Mouse (Mus musculus) lung, postnatal 0 days (tissue): ENCODE measurements around the gene Ilf2.

Source experiments
- CTCF ChIP-seq: IDR thresholded peaks from 2 replicates; pipeline ENCODE4 v1.5.1; 2016; ENCODE audit warnings: antibody characterized with exemption, mild to moderate bottlenecking
- EP300 ChIP-seq: IDR thresholded peaks from 2 replicates; pipeline ENCODE4 v1.6.1; 2016; ENCODE audit warnings: antibody characterized with exemption, mild to moderate bottlenecking, control low read depth

- TF ChIP-seq CTCF (no peak), EP300 (no peak)
Measured at GRCm38 (mm10) chr3:90493831-90494540, 18.1 kb downstream of the Ilf2 start.
